Mouse (Mus musculus): ENCODE results near the gene Galr3. TPM values are rescaled to one million over a fixed set of nuclear protein-coding genes. Genes with fewer than 3 reads are reported as not detected.
A peak's percentile ranks its signal among the peaks of the same experiment; 100 is the strongest.

Gene Galr3
- polyA plus RNA-seq (2014; fragmentation: Nextera tagmentation; extraction: Ambion mirVana) = not detected in 2 replicates

DNA sequence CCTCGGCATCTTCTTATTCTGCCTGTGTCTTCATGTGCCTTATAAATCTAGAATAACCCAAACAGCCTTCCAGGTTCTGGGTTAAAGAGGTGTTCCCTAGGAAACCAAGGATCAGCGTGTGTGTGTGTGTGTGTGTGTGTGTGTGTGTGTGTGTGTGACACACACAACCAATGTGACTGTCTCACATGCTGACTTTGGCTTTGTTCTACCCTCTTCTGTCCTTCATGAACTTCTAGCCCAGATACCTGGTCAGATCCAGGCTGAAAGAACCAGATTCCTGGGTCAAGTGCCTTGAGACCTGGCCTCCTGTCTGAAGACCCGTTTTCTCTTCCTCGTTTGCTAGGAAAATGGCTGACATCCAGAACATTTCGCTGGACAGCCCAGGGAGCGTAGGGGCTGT lies at the start of gene Galr3:
Galr3 (plus strand) TSS at position 301 of the 400 bp plus-strand sequence.
- Histone ChIP-seq H3K9me3 (ENCODE audit: low read depth, low read length) (no peaks in the 10 kb centered on the region), H3K9ac (peak within 1 kb of the TSS; percentile 54), H3K36me3 (ENCODE audit: insufficient read depth) (peaks cover 7% of the 10 kb centered on the region; the same call in 1 of the 2 replicates), H3K4me1 (ENCODE audit: insufficient read depth) (0 out of 2 replicates have a peak, but pooled peaks cover 3% of the 10 kb centered on the region), H3K4me2 (peak within 1 kb of the TSS; percentile 96), H3K27ac (ENCODE audit: low read depth) (no peak within 1 kb of the TSS), H3K27me3 (ENCODE audit: insufficient read depth, low read length) (peaks cover 39% of the 10 kb centered on the region), H3K4me3 (ENCODE audit: low read depth, low read length) (peak within 1 kb of the TSS; percentile 57)
- DNase-seq (no peak), ATAC-seq (ENCODE audit: insufficient read depth) (no peak)
- TF ChIP-seq CTCF (IDR thresholded peaks at IDR 0.05; ENCODE audit: low read depth) = no peak
- WGBS = 67% methylated on average over 6 of the region's 6 CpGs

DNA sequence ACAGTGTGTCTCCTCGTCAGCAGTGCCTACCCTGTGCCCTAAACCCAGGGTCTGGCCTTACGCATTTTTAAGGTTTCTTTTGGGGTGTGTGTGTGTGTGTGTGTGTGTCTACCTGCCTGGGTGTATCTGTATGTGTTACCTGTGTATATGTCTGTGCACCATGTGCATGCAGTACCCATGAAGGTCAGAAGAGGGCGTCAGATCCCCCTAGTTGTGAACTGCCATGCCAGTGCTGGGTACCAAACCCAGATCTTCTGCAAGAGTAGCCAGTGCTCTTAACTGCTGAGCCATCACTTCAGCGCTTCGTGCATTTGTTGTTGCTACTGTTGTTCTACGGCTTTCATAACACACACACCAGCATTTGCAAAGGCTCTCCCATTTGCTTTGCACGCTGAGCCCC lies 49.5 kb upstream of the Galr3 start:
- Histone ChIP-seq H3K4me2 (no peak overlapping the region), H3K36me3 (ENCODE audit: insufficient read depth) (peaks cover 89% of the 10 kb centered on the region), H3K27me3 (ENCODE audit: insufficient read depth, low read length) (no peaks in the 10 kb centered on the region), H3K4me3 (ENCODE audit: low read depth, low read length) (no peak overlapping the region), H3K27ac (ENCODE audit: low read depth) (no peak overlapping the region), H3K9me3 (ENCODE audit: low read depth, low read length) (no peaks in the 10 kb centered on the region), H3K9ac (no peak overlapping the region), H3K4me1 (ENCODE audit: insufficient read depth) (0 out of 2 replicates have a peak, but pooled peaks cover 5% of the 10 kb centered on the region)
- DNase-seq (no peak), ATAC-seq (ENCODE audit: insufficient read depth) (no peak)
- peak; percentile 35 for TF ChIP-seq CTCF (IDR thresholded peaks at IDR 0.05; ENCODE audit: low read depth)
- WGBS = 91% methylated on average over 7 of the region's 7 CpGs

- no peak for ATAC-seq (ENCODE audit: insufficient read depth)
- no peak overlapping the region for H3K4me2 ChIP-seq
- no peak overlapping the region for H3K4me3 ChIP-seq (ENCODE audit: low read depth, low read length)
- no peak for TF ChIP-seq CTCF (IDR thresholded peaks at IDR 0.05; ENCODE audit: low read depth)
- no peaks in the 10 kb centered on the region for H3K9me3 ChIP-seq (ENCODE audit: low read depth, low read length)
- 95% methylated on average over 24 of the region's 24 CpGs for WGBS
- no peak overlapping the region for H3K9ac ChIP-seq
- DNase-seq = no peak
- H3K4me1 ChIP-seq (ENCODE audit: insufficient read depth) = 0 out of 2 replicates have a peak, but pooled peaks cover 5% of the 10 kb centered on the region
- H3K27me3 ChIP-seq (ENCODE audit: insufficient read depth, low read length) = no peaks in the 10 kb centered on the region
- H3K36me3 ChIP-seq (ENCODE audit: insufficient read depth) = peaks cover 90% of the 10 kb centered on the region
- no peak overlapping the region for H3K27ac ChIP-seq (ENCODE audit: low read depth)
Measured at GRCm38 (mm10) chr15:78992925-78993324, 48.8 kb upstream of the Galr3 start.

DNA sequence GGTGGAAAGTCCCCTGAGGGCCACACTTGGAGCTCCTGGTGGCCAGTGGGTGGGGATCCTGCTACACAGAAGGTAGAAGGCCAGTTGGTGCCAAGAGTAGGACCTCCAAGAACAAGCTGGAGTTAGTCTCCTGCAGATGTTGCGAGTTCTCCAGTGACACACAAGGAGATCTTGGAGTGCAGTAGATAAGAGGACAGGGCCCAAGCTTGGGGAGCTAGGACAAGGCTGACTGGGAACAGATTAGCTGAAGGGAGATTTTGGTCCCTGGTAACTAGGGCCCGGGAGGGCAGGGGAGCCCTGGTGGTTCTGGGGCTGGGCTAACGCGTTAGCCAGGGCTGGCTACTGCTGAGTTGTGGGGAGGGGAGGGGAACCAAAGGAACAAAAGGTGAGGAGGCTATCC lies 45.8 kb upstream of the Galr3 start:
- Histone ChIP-seq H3K4me2 (no peak overlapping the region), H3K4me3 (ENCODE audit: low read depth, low read length) (no peak overlapping the region), H3K27ac (ENCODE audit: low read depth) (no peak overlapping the region), H3K9me3 (ENCODE audit: low read depth, low read length) (no peaks in the 10 kb centered on the region), H3K36me3 (ENCODE audit: insufficient read depth) (peaks cover 76% of the 10 kb centered on the region), H3K9ac (no peak overlapping the region), H3K4me1 (ENCODE audit: insufficient read depth) (no peaks in the 10 kb centered on the region), H3K27me3 (ENCODE audit: insufficient read depth, low read length) (no peaks in the 10 kb centered on the region)
- no peak for DNase-seq
- WGBS = 95% methylated on average over 4 of the region's 4 CpGs
- no peak for TF ChIP-seq CTCF (IDR thresholded peaks at IDR 0.05; ENCODE audit: low read depth)
- no peak for ATAC-seq (ENCODE audit: insufficient read depth)

DNA sequence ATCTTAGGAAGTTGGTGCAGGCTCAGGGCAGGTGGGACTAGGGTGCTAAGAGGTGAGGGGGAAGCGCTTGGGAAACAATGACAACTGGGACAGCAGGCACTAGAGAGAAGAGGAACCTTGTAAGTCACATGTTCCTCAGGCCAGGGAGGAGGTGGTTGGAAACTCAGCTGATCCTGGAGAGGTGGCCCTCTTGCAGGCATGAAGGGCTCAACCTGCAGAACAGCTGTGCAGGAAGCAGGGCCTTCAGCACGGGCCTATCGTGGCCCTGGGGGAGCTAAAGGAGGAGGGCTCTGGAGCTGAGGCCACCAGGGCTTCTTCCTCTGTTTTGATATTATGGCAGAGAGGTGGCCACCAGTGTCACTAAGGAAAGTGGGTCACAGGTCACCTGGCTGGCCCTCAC lies 45.0 kb upstream of the Galr3 start:
- Histone ChIP-seq H3K4me1 (ENCODE audit: insufficient read depth) (no peaks in the 10 kb centered on the region), H3K27me3 (ENCODE audit: insufficient read depth, low read length) (no peaks in the 10 kb centered on the region), H3K27ac (ENCODE audit: low read depth) (no peak overlapping the region), H3K4me2 (no peak overlapping the region), H3K9ac (no peak overlapping the region), H3K9me3 (ENCODE audit: low read depth, low read length) (no peaks in the 10 kb centered on the region), H3K36me3 (ENCODE audit: insufficient read depth) (peaks cover 76% of the 10 kb centered on the region), H3K4me3 (ENCODE audit: low read depth, low read length) (no peak overlapping the region)
- no peak for DNase-seq
- no peak for ATAC-seq (ENCODE audit: insufficient read depth)
- 85% methylated on average over 3 of the region's 3 CpGs for WGBS
- no peak for TF ChIP-seq CTCF (IDR thresholded peaks at IDR 0.05; ENCODE audit: low read depth)

DNA sequence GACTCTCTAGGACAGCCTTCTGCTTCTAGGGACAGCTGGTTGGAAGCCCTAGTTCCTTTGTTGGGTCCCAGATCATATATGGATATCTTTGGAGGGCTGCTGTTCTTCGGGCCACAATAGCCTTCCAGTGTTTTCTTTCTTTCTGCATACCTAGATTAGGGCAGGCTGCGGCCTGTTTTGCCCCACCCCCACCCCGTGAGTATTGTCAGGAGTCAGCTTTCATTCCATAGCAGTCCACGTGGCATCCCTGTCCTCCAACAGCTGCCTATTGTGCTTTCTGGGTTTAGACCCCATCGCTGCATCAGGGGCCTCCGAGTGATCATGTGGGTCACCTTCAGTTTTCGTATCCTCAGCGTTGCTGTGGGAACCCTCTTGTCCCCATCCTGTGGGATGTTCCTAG lies 43.3 kb upstream of the Galr3 start:
- Histone ChIP-seq H3K27me3 (ENCODE audit: insufficient read depth, low read length) (no peaks in the 10 kb centered on the region), H3K9ac (no peak overlapping the region), H3K27ac (ENCODE audit: low read depth) (no peak overlapping the region), H3K4me1 (ENCODE audit: insufficient read depth) (no peaks in the 10 kb centered on the region), H3K4me2 (no peak overlapping the region), H3K36me3 (ENCODE audit: insufficient read depth) (peaks cover 76% of the 10 kb centered on the region), H3K9me3 (ENCODE audit: low read depth, low read length) (no peaks in the 10 kb centered on the region), H3K4me3 (ENCODE audit: low read depth, low read length) (no peak overlapping the region)
- no peak for ATAC-seq (ENCODE audit: insufficient read depth)
- no peak for TF ChIP-seq CTCF (IDR thresholded peaks at IDR 0.05; ENCODE audit: low read depth)
- 58% methylated on average over 8 of the region's 8 CpGs for WGBS
- DNase-seq = no peak

DNA sequence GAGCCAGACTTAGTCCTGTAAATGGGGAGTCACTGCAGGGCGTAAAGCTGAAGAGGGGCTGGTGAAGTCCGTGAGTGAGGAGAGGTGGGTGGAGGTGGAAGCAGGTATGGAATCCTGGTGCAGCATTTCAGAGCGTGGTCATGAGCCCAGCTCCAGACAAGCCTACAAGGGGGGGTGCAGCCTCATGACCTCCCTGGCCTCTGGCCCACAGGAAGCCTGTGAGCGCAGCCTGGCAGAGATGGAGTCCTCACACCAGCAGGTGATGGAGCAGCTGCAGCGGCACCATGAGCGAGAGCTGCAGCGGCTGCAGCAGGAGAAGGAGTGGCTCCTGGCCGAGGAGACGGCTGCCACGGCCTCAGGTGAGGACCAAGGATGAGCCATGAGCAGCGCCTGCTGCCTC lies 42.1 kb upstream of the Galr3 start:
- Histone ChIP-seq H3K27me3 (ENCODE audit: insufficient read depth, low read length) (no peaks in the 10 kb centered on the region), H3K4me2 (no peak overlapping the region), H3K36me3 (ENCODE audit: insufficient read depth) (peaks cover 76% of the 10 kb centered on the region), H3K9ac (no peak overlapping the region), H3K9me3 (ENCODE audit: low read depth, low read length) (no peaks in the 10 kb centered on the region), H3K27ac (ENCODE audit: low read depth) (no peak overlapping the region), H3K4me1 (ENCODE audit: insufficient read depth) (no peaks in the 10 kb centered on the region), H3K4me3 (ENCODE audit: low read depth, low read length) (no peak overlapping the region)
- ATAC-seq (ENCODE audit: insufficient read depth) (no peak), DNase-seq (no peak)
- no peak for TF ChIP-seq CTCF (IDR thresholded peaks at IDR 0.05; ENCODE audit: low read depth)
- 78% methylated on average over 11 of the region's 11 CpGs for WGBS

DNA sequence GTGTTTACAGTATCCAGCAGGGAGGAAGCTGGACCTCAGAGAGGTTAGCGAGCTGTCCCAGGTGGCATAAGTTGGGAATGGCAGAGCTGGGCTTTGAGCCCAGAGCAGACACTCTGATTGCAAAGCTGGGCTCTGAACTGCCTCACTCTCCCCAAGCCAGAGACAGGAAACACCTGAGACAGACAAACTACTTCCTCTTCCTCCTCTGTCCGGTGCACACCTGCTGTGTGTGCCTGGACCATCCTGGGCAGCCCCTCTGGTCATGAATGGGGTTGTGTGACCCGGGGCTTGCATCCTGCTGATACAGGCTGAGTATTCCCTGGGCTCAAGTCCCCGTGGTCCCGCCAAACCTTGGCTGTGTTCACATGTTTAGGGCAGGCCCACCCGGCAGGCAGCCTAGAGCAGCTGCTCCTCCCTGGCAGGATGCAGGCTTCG lies 41.3 kb upstream of the Galr3 start:
- no peak for DNase-seq
- H3K27ac ChIP-seq (ENCODE audit: low read depth) = no peak overlapping the region
- H3K9me3 ChIP-seq (ENCODE audit: low read depth, low read length) = no peaks in the 10 kb centered on the region
- no peak for TF ChIP-seq CTCF (IDR thresholded peaks at IDR 0.05; ENCODE audit: low read depth)
- 80% methylated on average over 7 of the region's 7 CpGs for WGBS
- no peak overlapping the region for H3K9ac ChIP-seq
- no peak overlapping the region for H3K4me2 ChIP-seq
- H3K36me3 ChIP-seq (ENCODE audit: insufficient read depth) = peaks cover 76% of the 10 kb centered on the region
- no peaks in the 10 kb centered on the region for H3K27me3 ChIP-seq (ENCODE audit: insufficient read depth, low read length)
- no peak overlapping the region for H3K4me3 ChIP-seq (ENCODE audit: low read depth, low read length)
- ATAC-seq (ENCODE audit: insufficient read depth) = no peak
- H3K4me1 ChIP-seq (ENCODE audit: insufficient read depth) = no peaks in the 10 kb centered on the region

All from lung, embryonic 14.5 days (tissue).